Mouse (Mus musculus): ENCODE measurements around the gene Srrm3. TPM values are rescaled to one million over a fixed set of nuclear protein-coding genes. Genes with fewer than 3 reads are reported as not detected.

The Srrm3 gene
- polyA plus RNA-seq, 1 experiment from 2014 or later: 4.2 TPM

GRCm38 (mm10) chr5:135916051-135916565 is 109.4 kb downstream of the Srrm3 start:
- no peaks in the 10 kb centered on the region for H3K27me3 ChIP-seq (ENCODE audit: poor library complexity, severe bottlenecking)
- DNase-seq (ENCODE audit: extremely low spot score, low spot score): no peak
- H3K27ac ChIP-seq: no peak overlapping the region
- peaks cover 3% of the 10 kb centered on the region for H3K9me3 ChIP-seq
- H3K4me1 ChIP-seq: 0 out of 2 replicates have a peak, but pooled peaks cover 5% of the 10 kb centered on the region
- 92% methylated on average over 6 of the region's 6 CpGs for WGBS
- no peak overlapping the region for H3K4me3 ChIP-seq
- peaks cover 99% of the 10 kb centered on the region for H3K36me3 ChIP-seq (replicated peaks)

DNA sequence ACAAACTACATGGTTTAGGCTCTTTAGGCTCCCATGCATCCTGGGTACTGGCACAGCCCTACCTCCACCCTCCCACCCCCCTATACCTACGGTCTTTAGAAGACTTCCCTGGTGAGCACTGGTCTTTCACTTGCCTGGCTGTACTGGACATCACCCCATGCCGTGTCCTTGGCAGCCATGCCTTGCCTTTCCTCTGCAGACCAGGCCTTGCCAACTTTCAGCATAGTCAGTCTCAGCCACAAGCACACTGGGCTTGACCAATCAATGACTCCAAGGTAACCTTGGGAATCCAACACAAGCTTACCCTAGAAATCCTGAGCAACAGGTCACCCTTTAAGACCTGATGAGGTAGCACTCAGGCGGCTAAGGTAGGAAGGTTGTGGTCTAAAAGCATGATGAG is 109.9 kb downstream of the Srrm3 start:
- peaks cover 3% of the 10 kb centered on the region for H3K9me3 ChIP-seq
- H3K4me3 ChIP-seq: no peak overlapping the region
- H3K27ac ChIP-seq: no peak overlapping the region
- no peaks in the 10 kb centered on the region for H3K27me3 ChIP-seq (ENCODE audit: poor library complexity, severe bottlenecking)
- H3K4me1 ChIP-seq: 0 out of 2 replicates have a peak, but pooled peaks cover 5% of the 10 kb centered on the region
- no peak for DNase-seq (ENCODE audit: extremely low spot score, low spot score)
- peaks cover 99% of the 10 kb centered on the region for H3K36me3 ChIP-seq (replicated peaks)
- 96% methylated on average over 3 of the region's 3 CpGs for WGBS

DNA sequence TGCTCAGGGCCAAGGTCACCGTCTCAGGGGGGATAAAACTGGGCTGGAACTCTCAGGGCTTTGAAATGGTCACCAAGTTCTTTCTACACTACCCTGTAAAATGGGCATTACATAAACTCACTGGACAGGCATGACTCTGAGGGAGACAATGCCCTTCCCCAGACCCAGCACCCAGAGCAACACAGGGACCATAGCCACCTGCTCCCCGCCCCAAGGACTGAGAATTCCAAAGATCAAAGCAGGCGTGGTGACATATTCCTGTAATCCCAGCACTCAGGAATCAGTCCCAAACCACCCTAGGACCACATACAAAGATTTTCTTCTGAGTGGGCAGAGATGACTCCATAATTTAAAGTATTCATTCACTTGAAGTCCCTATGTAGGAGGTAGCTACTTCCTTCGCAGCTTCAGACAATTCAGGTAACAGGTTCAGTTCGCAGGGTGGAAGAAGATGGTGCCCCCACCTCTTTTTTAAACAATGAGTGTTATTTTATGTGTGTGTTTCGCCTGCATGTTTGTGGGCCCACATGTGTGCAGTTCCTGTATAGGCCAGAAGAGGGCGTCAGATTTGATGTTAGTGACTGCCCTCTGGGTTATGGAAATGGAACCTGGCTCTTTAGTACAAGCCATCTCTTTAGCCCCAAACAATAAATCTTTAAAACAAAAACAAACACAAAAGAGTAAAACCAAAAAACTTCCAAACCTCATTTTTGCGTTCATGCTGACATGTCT is 110.8 kb downstream of the Srrm3 start:
- H3K27ac ChIP-seq: no peak overlapping the region
- DNase-seq (ENCODE audit: extremely low spot score, low spot score): no peak
- H3K4me1 ChIP-seq: 0 out of 2 replicates have a peak, but pooled peaks cover 5% of the 10 kb centered on the region
- peaks cover 99% of the 10 kb centered on the region for H3K36me3 ChIP-seq (replicated peaks)
- peaks cover 3% of the 10 kb centered on the region for H3K9me3 ChIP-seq
- no peak overlapping the region for H3K4me3 ChIP-seq
- no peaks in the 10 kb centered on the region for H3K27me3 ChIP-seq (ENCODE audit: poor library complexity, severe bottlenecking)
- WGBS: 95% methylated on average over 8 of the region's 8 CpGs

- H3K27ac ChIP-seq: no peak overlapping the region
- WGBS: 90% methylated on average over 5 of the region's 5 CpGs
- DNase-seq (ENCODE audit: extremely low spot score, low spot score): no peak
- H3K27me3 ChIP-seq (ENCODE audit: poor library complexity, severe bottlenecking): no peaks in the 10 kb centered on the region
- peaks cover 3% of the 10 kb centered on the region for H3K9me3 ChIP-seq
- peaks cover 99% of the 10 kb centered on the region for H3K36me3 ChIP-seq (replicated peaks)
- H3K4me3 ChIP-seq: no peak overlapping the region
- 0 out of 2 replicates have a peak, but pooled peaks cover 5% of the 10 kb centered on the region for H3K4me1 ChIP-seq
Observed at GRCm38 (mm10) chr5:135918059-135918437, 111.4 kb downstream of the Srrm3 start.

- H3K9me3 ChIP-seq: peaks cover 3% of the 10 kb centered on the region
- no peak overlapping the region for H3K4me3 ChIP-seq
- 0 out of 2 replicates have a peak, but pooled peaks cover 5% of the 10 kb centered on the region for H3K4me1 ChIP-seq
- WGBS: 96% methylated on average over 5 of the region's 5 CpGs
- H3K27ac ChIP-seq: no peak overlapping the region
- no peaks in the 10 kb centered on the region for H3K27me3 ChIP-seq (ENCODE audit: poor library complexity, severe bottlenecking)
- no peak for DNase-seq (ENCODE audit: extremely low spot score, low spot score)
- peaks cover 99% of the 10 kb centered on the region for H3K36me3 ChIP-seq (replicated peaks)
Observed at GRCm38 (mm10) chr5:135918593-135918992, 111.9 kb downstream of the Srrm3 start.

GRCm38 (mm10) chr5:135919902-135920301 is 113.2 kb downstream of the Srrm3 start:
- peaks cover 99% of the 10 kb centered on the region for H3K36me3 ChIP-seq (replicated peaks)
- H3K4me1 ChIP-seq: no peaks in the 10 kb centered on the region

DNA sequence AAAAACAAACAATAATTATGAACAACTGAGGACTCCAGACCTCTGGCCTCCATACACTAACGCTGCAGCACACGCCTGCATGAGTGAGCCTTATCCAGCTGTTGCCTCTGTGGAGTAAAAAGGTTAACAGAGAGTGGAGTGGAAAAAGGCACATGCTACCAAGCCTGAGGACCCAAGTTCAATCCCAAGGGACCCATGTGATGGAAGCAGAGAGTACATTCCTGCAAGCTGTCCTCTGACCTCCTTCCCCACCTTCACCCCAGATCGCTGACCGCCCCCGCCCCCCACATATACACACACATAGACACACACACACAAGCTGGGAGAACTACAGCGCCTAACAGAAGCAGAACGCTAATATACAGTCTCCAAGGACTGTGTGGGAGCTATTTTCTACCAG is 117.2 kb downstream of the Srrm3 start:
- DNase-seq (ENCODE audit: extremely low spot score, low spot score): no peak
- H3K36me3 ChIP-seq (replicated peaks): peaks cover 100% of the 10 kb centered on the region

More at GRCm38 (mm10) chr5:135919902-135920301, 113.2 kb downstream of the Srrm3 start:
- 95% methylated on average over 3 of the region's 3 CpGs for WGBS
- Histone ChIP-seq H3K9me3 (peaks cover 3% of the 10 kb centered on the region), H3K27me3 (ENCODE audit: poor library complexity, severe bottlenecking) (no peaks in the 10 kb centered on the region), H3K27ac (no peak overlapping the region), H3K4me3 (no peak overlapping the region)
- no peak for DNase-seq (ENCODE audit: extremely low spot score, low spot score)

More for the DNA sequence above, 117.2 kb downstream of the Srrm3 start:
- WGBS: 96% methylated on average over 7 of the region's 7 CpGs
- Histone ChIP-seq H3K4me3 (no peak overlapping the region), H3K4me1 (no peaks in the 10 kb centered on the region), H3K27ac (no peak overlapping the region), H3K27me3 (ENCODE audit: poor library complexity, severe bottlenecking) (no peaks in the 10 kb centered on the region), H3K9me3 (peaks cover 3% of the 10 kb centered on the region)

Small RNA genes within 50 kb of the gene (microRNA-seq; reads per million reads assigned to microRNA genes)
- gene Gm23268: not detected

Other genes starting within 250 kb of the Srrm3 start
- not detected in 2 replicates for gene Ccl26, start 243.3 kb upstream of the Srrm3 start, polyA plus RNA-seq (2016; fragmentation: Nextera tagmentation; extraction: Ambion mirVana)
- gene Ccl24, start 233.8 kb upstream of the Srrm3 start, polyA plus RNA-seq (2016; fragmentation: Nextera tagmentation; extraction: Ambion mirVana): 0.42 and 0.90 TPM in 2 replicates
- gene Rhbdd2, start 174.3 kb upstream of the Srrm3 start, polyA plus RNA-seq (2016; fragmentation: Nextera tagmentation; extraction: Ambion mirVana): 51.4 and 57.3 TPM in 2 replicates
- 118 TPM in 2 replicates for gene Por, start 136.9 kb upstream of the Srrm3 start, polyA plus RNA-seq (2016; fragmentation: Nextera tagmentation; extraction: Ambion mirVana)
- 54.5 and 61.6 TPM in 2 replicates for gene Tmem120a, start 62.4 kb upstream of the Srrm3 start, polyA plus RNA-seq (2016; fragmentation: Nextera tagmentation; extraction: Ambion mirVana)
- gene Styxl1, start 28.5 kb upstream of the Srrm3 start, polyA plus RNA-seq (2016; fragmentation: Nextera tagmentation; extraction: Ambion mirVana): 0.25 TPM in 1 of 2 replicates, not detected in the other
- gene Mdh2, start 28.4 kb upstream of the Srrm3 start, polyA plus RNA-seq (2016; fragmentation: Nextera tagmentation; extraction: Ambion mirVana): 573 and 579 TPM in 2 replicates
- 7.2 and 7.6 TPM in 2 replicates for gene Hspb1, start 81.0 kb downstream of the Srrm3 start, polyA plus RNA-seq (2016; fragmentation: Nextera tagmentation; extraction: Ambion mirVana)
- 264 and 283 TPM in 2 replicates for gene Ywhag, start 127.7 kb downstream of the Srrm3 start, polyA plus RNA-seq (2016; fragmentation: Nextera tagmentation; extraction: Ambion mirVana)
- gene Ssc4d, start 167.6 kb downstream of the Srrm3 start, polyA plus RNA-seq (2016; fragmentation: Nextera tagmentation; extraction: Ambion mirVana): 1.7 and 1.9 TPM in 2 replicates
- gene Zp3, start 173.2 kb downstream of the Srrm3 start, polyA plus RNA-seq (2016; fragmentation: Nextera tagmentation; extraction: Ambion mirVana): 0.12 TPM in 1 of 2 replicates, not detected in the other
- gene Dtx2, start 187.9 kb downstream of the Srrm3 start, polyA plus RNA-seq (2016; fragmentation: Nextera tagmentation; extraction: Ambion mirVana): 33.9 and 41.1 TPM in 2 replicates
- 0.09 TPM in 1 of 2 replicates, not detected in the other for gene Upk3b, start 231.6 kb downstream of the Srrm3 start, polyA plus RNA-seq (2016; fragmentation: Nextera tagmentation; extraction: Ambion mirVana)
- gene Upk3bl, start 247.6 kb downstream of the Srrm3 start, polyA plus RNA-seq (2016; fragmentation: Nextera tagmentation; extraction: Ambion mirVana): 1.5 and 1.7 TPM in 2 replicates